Mouse (Mus musculus): ENCODE measurements around the gene Lrrtm3.

DNA sequence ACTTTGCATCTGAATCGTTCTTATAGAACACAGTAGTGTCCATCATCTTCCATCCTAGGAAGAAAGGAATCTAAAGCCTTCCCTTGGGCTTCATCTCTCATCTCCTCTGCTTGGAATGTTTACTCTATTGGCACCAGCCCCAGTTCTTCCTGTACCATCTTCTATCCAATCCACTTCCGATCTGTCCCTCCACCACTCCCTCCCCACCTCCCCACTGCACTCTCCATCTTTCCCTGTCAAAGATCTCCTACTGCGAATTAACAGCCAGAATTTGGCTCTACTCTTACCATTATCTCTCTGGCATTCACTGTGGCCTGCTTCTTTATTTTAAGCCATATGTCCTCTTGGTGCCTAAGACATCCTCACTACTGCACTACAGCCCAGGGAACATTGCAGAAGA, 28.8 kb upstream of the Lrrtm3 start:
- no peak for TF ChIP-seq CTCF (IDR thresholded peaks at IDR 0.05; ENCODE audit: extremely low read depth, insufficient read depth, low read length)
- TF ChIP-seq POLR2A (IDR thresholded peaks at IDR 0.05; ENCODE audit: extremely low read depth, insufficient read depth, low read length), result no peak
